Mouse (Mus musculus) neural tube, embryonic 10.5 days (tissue): Measurements from ENCODE around the gene Esf1.
"Not testable (repeated sequence)": the region's sequence is repeated elsewhere in the genome, so short reads cannot be mapped to it uniquely, and the experiment has no call there.

Experiments
- DNase-seq: peaks from one replicate; pipeline ENCODE4 v3.0.0-alpha.2; 2017; ENCODE audit warnings: low spot score; ENCODE audit errors: extremely low spot score

The Esf1 gene

DNA sequence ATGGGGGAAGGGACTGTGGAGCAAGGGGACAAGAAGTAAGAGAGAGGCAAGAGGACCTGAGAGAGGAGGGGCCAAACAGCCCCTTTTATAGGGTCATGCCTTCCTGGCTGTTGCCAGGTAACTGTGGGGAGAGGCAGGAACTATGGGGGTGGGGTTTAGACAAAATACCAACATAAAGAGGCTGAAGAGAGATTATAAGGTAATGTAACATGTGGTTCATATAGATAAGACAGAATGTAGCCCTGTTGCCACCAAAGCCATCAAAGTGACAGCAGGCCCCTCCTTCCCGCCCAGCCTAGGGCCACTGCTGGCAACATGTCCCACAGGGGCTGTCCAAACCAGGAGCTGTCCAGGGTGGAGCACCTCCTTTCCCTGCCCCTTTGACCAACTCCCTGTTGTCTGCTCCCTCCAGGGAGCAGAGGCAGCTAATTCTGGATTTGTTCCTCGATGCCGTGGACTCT is 73.2 kb downstream of the Esf1 start:
- no peak for DNase-seq

DNA sequence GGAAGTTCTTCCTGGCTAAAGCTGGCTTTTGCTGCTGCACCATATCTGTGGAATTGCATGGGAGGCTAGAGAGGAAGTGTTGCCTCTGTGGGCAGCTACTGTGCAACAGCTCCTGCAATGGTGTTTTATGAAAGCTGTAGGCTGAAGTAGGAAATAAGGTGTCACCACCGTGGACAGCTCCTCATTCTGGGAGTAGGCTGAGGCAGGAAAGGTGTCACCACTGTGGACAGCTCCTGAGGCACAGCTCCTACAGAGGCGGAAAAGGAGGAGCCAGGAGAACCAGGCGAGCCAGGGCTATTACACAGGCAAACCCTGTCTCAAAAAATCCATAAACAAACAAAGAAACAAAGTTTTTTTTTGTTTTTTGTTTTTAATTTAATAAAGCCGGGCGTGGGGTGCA is 74.3 kb downstream of the Esf1 start:
- no peak for DNase-seq

DNA sequence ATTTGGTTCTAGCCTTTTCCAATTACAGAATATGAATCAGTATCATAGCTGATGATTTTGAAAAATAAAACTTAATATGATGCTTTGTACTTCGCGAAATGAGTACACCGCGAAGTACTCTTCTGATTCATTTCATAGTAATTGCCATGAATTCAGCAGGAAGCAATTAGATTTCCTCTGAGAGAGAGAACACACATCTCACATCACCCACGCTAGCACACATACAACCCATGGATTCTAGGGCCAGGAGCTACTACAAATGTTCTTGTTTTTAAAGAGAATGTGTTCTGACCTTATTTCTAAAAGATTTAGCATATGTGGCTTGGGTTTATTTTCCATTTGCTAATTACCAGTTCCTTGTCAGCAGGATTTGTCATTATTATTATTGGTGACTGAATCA is 76.9 kb downstream of the Esf1 start:
- no peak for DNase-seq

DNA sequence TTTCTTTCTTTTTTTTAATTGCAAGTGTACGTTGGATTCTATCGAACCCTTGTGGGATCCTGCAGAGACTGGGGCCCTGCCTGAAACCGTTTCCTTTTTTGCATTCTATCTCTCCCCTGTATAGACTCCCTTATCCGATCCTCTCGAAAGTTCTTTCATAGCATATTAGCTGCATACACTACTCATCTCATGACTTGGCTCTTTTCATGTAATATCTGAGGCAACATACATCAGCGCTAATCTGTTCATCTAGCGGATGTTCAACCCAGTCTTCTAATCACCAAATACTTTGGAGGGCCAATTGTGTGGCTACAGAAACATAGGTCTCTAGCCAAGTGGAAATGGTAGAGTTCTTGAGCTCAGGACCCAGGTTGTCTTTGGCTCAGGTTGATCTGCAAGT is 86.1 kb downstream of the Esf1 start:
- DNase-seq = no peak

DNA sequence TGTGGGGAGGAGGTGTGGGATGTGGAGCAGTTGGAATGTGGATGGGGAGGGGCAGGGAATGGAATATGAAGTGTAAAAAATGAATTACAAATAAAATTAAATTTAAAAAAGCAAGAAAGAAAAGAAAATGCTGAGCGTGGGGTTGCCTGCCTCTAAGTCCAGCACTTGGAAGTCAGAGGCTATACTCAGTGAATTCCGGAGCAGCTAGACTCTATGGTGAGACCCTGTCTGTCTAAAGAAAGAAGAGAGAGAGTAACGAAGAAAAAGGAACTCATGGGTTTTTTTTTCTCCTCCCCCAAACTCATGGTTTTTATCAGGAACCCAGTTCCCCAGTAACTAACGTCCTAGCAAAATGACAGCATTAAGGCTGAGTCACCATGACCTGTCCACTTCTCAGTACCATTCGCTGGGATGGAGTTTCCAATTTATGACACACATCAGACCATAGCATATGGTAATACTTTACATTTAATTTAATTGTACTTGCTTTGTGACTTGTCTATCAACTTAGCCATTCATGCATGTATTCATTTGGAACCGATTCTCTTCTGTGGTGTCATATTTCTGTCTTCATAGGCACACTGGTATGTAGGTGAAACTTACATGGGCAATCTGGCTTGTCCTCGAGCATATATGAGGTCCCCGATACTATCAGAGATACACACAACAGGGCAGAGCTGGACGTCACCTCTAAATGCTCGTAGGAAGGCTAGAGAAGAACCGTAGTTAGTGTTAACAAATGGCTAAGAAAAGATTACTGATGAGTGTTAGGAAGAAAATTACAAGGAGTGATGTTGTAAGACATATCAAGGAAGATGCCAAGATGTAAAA is 89.4 kb downstream of the Esf1 start:
- no peak for DNase-seq

DNA sequence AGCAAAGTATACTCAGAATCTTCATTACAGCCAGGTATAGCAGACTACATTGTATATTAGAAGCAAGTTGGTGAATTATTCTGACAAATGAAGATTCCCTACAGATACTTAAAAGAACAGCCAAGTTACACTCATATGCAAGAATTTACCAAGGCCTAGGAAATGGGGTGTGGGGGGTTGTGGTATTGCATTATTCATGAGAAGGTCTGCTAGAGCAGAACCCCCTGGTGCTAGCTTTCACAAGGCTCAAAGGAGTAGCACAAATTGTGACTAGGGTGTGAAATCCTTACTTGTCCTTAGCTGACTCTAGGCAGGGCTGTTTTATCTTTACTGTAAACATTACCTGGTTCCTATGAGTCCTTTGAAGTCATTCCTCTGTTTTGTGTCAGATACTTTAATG is 91.1 kb downstream of the Esf1 start:
- DNase-seq = not testable (repeated sequence)

DNA sequence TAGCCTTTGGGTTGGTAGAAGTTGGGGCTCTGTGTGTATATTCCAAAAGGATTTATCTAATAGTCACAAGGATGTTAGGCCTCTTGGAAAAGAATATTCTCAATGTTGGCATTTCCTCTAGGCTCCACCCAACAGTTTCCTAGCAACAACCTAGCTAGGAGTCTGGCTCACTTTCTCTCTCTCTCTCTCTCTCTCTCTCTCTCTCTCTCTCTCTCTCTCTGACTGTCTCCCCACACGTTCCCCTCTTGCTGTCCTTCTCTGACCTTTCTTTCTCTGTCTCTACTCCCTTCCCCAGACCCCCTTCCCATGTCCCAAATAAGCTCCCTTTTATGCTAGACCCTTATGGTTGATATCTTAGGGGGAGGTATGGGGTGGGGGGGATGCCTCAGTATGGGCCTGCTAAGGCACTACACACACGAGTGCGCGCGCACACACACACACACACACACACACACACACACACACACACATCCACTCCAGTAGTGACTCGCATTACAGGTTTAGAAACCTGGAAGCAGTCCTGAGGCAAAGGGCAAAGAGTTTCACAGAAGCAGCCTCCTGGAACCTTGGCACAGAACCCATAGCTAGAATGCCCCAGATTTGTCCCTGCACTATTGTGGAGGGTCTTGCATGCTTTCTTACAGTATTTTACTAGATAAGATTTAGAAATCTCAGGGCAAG is 91.6 kb downstream of the Esf1 start:
- no peak for DNase-seq

DNA sequence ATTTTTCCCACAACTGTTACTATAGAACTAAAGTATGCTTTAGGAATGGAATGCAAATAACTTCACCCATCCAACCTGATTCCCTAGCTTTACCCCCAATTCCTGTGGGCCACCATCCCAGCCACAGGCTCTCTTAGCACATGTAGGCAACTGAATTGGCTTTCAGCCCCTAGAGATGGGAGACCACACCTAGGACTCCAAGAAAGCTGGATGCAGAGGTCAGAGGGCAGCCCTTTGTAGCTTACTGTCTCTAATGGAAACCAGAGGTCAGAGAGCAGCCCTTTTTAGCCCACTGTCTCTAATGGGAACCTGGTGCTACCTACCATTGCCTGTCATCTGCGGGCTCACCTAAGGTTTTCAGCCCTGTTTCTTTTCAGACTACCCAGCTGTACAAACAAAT is 92.9 kb downstream of the Esf1 start:
- DNase-seq = peak; percentile 15

DNA sequence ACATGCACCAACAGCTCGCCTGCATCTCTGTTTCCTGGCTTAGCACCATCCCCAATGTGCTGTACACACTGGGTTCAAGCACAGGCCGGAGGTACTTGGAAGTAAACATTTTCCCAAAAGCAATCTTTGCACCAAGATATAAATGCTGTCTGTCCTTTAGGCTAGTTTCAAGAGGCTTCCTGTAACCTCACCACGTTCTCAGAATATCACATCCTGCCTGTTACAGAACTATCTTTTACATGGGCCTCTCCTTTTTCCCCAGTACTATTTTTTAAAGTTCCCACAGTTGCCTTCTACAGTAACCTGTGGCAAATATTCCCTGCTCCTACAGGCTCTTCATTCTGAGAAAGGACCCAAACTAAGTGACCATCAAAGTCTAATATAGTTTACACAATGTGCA is 95.2 kb downstream of the Esf1 start:
- DNase-seq = no peak
